Mouse (Mus musculus) liver, embryonic 14.5 days (tissue): ENCODE measurements around the gene Il7r.

Experiments
- CTCF ChIP-seq: IDR thresholded peaks from 2 replicates; pipeline ENCODE4 v1.5.1; 2016; ENCODE audit warnings: antibody characterized with exemption, low read depth, control low read depth
- EP300 ChIP-seq: IDR thresholded peaks from 2 replicates; pipeline ENCODE4 v1.6.1; 2016; ENCODE audit warnings: antibody characterized with exemption, low read depth

- no peak for TF ChIP-seq EP300
- TF ChIP-seq CTCF: no peak
Measured at GRCm38 (mm10) chr15:9574796-9575195, 44.8 kb upstream of the Il7r start.
